In genomic region chr7:98359951-98360620, GRCm38 (mm10) we compare ENCODE assay signal across 7 mouse cellular contexts. TPM values are rescaled to one million over a fixed set of nuclear protein-coding genes. Genes with fewer than 3 reads are reported as not detected.
DNase-seq lines count a peak whose midpoint lies in the region; ATAC-seq lines count a peak whose summit lies in the region.

No protein-coding gene starts in this region.

- H3K9ac ChIP-seq in midbrain, embryonic 12.5 days (replicated peaks), result peak overlapping the region; percentile 79

- peak; percentile 48 for DNase-seq in ES-CJ7 (ENCODE audit: low read depth, low spot score)
- DNase-seq in adrenal gland, postnatal 10 days, result peak; percentile 65
- DNase-seq in fibroblast of lung, adult 2 months (ENCODE audit: low read depth), result peak; percentile 91
- peak; percentile 64 to 67 for DNase-seq in heart, postnatal 10 days
- peak; percentile 72 to 76 for DNase-seq in kidney, postnatal 36 days
- DNase-seq in yolk sac, embryonic 10.5 days (ENCODE audit: low spot score), result peak; percentile 67

- ATAC-seq in midbrain, embryonic 12.5 days (ENCODE audit: low FRiP score, low read depth), result peak; percentile 57

- no peaks in the 10 kb centered on the region for H3K36me3 ChIP-seq in midbrain, embryonic 12.5 days

- peaks cover 10% of the 10 kb centered on the region; the same call in 1 of the 2 replicates for H3K27me3 ChIP-seq in midbrain, embryonic 12.5 days

- WGBS in midbrain, embryonic 12.5 days, result 0% methylated on average over 33 of the region's 33 CpGs

- peak overlapping the region; percentile 77 for H3K27ac ChIP-seq in midbrain, embryonic 12.5 days (replicated peaks)

- H3K9me3 ChIP-seq in midbrain, embryonic 12.5 days, result no peaks in the 10 kb centered on the region

- intact Hi-C loops in heart, postnatal 10 days (cut with DNase I), result no loop called here

- H3K4me3 ChIP-seq in midbrain, embryonic 12.5 days, result peak overlapping the region; percentile 83

- peak overlapping the region; percentile 97 for H3K4me2 ChIP-seq in midbrain, embryonic 12.5 days (replicated peaks)

- H3K4me1 ChIP-seq in midbrain, embryonic 12.5 days, result peaks cover 45% of the 10 kb centered on the region

RNA-seq across cellular contexts. Expression of gene Tsku, which starts 1.0 kb away (rescaled TPM):
- total RNA-seq in adrenal gland, postnatal 10 days (2021), result 1 to 10 TPM; 7.0 to 7.2 TPM
- total RNA-seq in heart, postnatal 10 days (2021), result 1 to 10 TPM; 6.5 TPM
- polyA plus RNA-seq in midbrain, embryonic 12.5 days (2016; fragmentation: Nextera tagmentation; extraction: Ambion mirVana), result 6.8 and 9.1 TPM in 2 replicates

RNA-seq across cellular contexts. Expression of gene Acer3, which starts 39.1 kb away (rescaled TPM):
- 10 to 100 TPM; 18.4 to 20.7 TPM for total RNA-seq in adrenal gland, postnatal 10 days (2021)
- total RNA-seq in heart, postnatal 10 days (2021), result 10 to 100 TPM; 15.7 to 16.0 TPM
- polyA plus RNA-seq in midbrain, embryonic 12.5 days (2016; fragmentation: Nextera tagmentation; extraction: Ambion mirVana), result 16.0 and 16.5 TPM in 2 replicates

Comparison
In these comparisons a context has a peak if more than half of its experiments do, and no peak if none do; other contexts are left out.
1. Peak in every context shown above with its lines: DNase-seq, ATAC-seq, H3K4me3 ChIP-seq and H3K27ac ChIP-seq.